Mouse (Mus musculus) T-cell, adult 2 months (primary cell): ENCODE measurements at regions not wholly inside any gene's neighbourhood (a gene's known extent, or its start where the extent isn't known, plus 50 kb on each side); places are given as distances from the start of the nearest gene placed in this dataset.

Source experiments
- DNase-seq: peaks from one replicate; pipeline ENCODE4 v3.0.0; 2022; ENCODE audit warnings: low spot score

DNA sequence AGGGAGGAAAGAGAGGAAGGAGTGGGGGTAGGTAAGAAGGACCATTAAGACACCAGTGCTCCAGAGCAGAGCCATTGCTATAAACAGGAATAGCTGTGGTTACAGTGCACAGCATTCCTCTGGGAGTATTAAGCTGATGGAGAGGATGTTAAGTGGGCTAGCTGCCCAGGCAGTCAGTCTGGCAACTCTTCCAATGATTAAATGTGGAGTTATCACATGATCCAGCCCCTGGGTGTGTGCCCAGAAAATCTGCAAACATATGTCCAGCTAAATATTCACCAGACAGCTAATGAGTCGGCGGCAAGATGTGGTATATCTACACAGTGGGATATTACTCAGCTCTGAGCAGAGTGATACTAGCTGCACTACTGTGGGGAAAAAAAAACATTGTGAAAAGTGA is 229.7 kb downstream of the Ankrd50 start:
- no peak for DNase-seq

DNA sequence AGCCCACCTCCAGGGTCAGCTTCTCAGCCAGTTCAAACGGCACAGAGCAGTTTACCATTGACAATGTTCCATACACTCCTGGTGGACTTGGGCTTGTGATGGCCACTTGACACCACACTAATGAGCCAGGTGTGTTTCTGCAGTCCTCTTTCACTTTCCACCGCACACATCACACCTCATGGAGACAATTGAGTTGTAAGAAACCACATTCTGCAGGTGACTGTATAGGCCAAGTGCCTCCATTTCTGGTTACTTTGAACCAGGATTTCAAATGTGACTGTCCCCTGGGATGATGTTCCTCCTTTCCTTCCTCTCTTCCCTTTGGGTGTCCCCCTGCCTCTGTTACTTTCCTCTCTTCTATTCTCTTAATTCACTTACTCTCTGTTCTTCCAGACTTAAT is 233.1 kb downstream of the Ankrd50 start:
- DNase-seq, result no peak

DNA sequence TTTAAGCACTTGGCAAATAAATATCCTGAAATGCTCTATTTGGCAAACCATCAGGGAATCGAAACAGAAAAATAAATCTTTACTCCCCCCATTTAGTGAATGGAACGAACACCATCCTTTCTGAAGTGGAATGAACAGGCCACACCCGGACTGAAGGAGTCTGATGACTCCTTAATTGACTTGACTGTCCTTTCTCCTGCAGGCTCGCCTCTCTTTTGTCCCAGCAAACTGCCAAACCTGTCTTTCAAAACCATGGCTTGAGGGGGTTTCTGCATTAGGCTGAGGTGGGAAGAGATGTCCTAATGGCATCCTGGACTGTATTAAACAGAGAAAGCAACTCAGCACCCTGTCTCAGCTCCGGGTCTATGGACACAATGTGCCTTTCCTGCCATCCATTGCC is 234.1 kb downstream of the Ankrd50 start:
- no peak for DNase-seq

DNA sequence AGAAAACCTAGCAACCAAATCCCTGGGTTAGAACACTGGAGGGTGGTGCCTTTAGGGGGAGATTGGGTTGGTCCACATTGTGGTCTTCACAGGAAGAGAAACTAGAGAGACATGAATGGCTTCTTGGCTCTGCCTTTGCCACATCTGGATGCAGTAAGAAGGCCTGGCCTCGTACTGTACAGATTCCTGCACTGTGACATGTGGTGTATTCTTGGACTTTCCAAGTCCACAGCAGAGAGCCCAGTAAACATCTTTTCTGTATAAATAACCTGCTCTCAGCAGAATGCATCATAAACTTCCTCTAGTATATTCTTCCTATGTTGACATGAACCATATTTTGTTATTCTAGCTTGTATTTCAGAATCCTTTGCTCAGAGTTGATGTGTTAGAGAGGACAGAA is 235.7 kb downstream of the Ankrd50 start:
- DNase-seq, result no peak

DNA sequence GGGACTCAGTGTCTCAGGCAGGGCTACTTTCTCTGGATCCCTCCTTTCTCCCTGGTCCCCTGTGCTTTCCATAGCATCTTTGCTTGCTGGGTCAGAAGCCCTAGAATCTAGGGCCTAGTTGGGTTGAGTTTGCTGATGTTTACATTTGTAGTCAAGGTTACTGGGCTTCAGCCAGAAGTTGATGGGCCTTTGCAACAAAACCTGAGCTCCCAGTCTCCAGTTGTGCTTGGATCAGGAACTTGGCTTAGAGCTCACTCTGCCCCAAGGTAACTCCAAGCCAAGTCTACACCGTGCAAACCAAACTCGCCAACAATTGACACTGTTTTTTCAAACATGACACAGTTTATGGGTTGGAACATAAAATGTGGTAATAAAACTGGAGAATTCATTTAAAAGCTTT is 238.2 kb downstream of the Ankrd50 start:
- no peak for DNase-seq

DNA sequence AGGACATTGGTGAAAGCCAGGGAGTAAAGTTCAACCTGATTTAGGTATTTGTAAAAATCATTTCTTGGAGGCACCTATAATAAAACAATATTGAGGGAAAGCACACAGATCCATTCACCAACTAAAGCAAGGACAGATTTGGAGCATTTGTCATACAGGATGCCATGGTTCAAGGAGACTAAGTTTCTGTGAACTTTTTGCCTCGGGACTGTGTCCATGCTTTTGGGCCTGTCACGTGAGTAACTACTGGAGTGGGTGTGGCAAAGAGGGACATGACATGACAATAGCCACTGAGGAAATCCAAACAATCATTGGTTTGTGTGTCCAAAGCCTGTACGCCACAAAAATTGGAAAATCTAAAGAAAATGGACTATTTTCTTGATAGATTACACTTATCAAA is 241.4 kb downstream of the Ankrd50 start:
- no peak for DNase-seq

DNA sequence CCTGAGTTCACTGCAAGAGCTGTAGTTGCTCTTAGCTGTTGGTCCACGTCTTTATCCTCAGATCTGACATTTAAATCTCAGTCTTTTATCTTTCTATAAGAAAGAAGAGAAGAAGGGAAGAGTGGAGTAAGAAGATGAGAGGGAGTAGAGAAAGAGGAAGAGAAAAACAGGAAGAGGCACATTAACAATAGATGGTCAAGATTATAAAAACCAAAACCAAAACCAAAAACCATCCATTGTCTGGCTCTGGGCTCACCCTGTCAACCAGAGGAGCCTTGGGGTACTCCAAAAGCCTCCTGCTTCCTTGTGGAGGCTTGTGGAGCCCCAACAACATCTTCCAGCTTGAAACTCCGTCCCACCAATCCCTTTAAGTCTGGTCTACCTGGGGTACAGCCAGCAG is 247.0 kb downstream of the Ankrd50 start:
- no peak for DNase-seq

DNA sequence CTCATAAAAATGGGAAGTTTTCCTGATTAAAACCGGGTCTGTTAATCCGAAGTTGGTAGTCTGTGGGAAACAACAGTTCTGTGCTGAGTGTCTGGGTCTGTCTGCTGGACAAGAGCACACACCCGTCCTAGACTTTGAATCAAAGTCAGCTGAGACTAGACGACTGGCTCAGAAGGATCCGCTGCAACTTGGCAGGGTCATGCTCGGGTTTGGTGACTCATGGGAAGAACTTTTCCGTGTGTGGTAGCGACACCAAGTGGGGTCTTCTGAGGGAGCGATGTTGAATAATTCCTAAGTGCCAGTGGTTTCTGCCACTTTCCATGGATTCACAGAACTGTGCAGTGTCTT is 248.9 kb downstream of the Ankrd50 start:
- no peak for DNase-seq

DNA sequence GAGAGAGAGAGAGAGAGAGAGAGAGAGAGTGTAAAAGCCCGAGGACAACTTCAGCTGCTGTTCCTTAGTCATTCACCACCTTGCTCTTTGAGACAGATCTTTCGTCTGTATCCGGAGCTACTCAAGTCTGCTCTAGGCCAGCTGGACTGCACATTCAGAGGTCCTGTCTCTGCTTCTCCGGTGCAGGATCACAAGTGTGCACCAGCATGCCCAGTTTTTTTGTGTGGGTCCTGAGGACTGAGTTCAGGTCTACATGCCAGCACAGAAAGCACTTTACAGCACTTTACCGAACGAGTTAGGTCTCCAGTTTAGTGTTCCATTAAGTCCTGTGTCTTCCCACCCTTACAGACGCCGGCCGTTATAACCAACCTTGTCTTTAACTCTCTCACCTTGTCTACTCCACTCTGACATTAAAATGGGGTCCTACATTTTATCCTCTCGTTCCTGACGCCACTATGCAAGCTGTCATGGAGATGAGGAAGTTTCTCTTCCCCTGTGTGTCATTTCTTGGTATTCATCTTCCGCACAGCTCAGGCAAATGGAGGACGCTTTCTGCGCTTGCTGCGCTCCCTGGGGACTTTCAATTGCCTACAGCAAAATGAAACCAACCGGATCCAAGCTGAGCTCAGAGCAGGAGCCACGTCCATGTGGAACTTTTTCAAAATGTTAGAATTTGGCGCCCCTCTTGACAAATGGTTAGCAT is 249.5 kb downstream of the Ankrd50 start:
- DNase-seq, result no peak

DNA sequence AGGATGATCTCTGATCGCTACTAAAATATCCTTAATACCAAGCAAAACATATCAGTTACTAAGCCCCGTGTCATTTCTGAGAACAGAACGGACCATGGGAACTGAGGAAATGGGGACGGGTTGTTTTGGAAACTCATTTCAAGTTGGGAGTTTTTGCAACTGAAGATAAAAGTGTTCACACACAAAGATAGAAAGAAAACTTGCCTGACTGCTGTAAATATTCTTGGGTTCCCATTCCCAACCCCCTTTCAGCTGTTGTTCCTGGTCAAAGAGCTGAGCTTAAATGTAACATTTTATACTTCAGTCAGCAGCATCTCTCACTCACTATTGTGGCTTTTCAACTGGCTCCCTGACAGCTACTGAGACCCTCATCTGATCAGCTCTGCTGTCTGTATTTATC is 250.1 kb downstream of the Ankrd50 start:
- no peak for DNase-seq

DNA sequence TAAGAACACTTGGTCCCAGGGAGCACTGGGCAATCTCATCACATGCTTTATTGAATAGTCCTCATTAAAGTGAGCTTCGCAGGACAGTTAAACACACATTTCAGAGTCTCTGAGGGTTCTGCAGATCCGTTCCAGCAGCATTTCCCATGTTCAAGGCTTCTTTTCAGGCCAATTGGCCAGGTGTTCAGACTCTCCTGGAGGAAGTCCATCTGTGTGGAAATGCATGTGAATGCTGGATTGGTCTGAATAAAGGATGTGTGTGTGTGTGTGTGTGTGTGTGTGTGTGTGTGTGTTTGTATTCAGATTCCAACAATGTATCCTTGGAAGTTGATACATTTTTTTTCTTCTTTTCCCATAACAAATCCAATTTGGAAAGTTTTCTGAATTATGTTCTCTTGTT is 250.6 kb downstream of the Ankrd50 start:
- no peak for DNase-seq

DNA sequence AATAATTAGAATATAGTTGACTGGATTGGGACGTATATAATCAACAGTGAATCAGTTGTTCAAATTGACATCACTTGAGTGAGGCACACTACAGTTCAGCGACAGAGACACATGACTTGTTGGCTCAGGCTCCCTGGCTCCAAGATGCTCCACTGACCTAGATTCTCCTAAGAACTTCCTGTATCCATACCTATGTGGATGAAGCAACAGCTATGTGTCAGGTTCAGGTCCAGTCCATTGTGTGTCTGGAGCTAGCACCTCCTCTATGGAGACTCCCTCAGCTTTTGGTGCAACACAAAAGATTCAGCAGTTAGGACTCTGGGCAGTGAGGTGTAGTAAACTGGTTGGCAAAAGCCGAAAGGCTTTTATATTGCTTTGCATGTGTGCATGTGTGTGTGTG is 251.6 kb downstream of the Ankrd50 start:
- no peak for DNase-seq

DNA sequence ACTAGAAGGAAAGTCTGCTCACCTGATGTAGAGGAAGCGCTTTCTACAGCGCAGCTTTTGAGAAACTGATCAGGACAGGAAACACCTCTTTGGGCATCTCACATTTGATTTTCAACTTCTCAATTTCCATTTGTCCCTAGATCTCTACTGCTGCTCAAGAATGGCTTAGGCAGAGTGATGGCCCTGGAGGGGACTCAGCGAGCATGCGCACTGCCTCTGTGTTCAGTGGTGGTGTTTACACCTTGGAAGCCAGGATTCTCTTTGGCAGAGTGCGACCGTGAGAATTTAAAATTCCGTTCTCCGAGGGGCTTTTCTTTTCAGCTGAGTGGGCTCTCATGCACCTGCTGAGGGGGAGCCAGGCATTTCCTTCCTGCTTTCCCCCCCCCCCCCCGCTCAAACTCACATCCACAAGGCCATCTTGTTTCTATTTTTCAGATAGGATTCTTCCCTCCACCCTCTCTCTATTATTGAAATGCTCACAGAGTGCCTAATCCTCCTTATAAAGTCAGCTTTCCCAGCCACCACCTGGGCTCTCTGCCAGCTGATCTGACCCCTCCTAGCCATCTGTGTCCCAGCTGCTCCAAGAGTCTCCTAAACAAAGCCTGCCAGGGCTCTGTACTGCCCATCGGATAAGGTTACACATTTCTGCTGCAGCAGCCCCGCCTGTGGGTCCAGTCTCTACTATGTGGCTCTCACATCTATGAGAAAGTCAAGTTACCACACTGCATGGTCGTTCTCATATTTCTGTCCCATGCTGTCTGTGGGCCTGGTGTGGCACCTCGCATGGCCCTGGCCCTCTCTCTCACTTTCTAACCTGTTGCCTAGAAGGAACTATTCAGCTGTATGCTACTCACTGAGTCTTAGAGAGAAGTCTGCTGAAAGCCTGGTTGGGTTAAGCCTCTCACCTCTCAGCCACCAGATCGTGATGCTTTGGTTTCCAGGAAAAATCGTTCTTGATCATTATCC is 252.2 kb downstream of the Ankrd50 start:
- no peak for DNase-seq

DNA sequence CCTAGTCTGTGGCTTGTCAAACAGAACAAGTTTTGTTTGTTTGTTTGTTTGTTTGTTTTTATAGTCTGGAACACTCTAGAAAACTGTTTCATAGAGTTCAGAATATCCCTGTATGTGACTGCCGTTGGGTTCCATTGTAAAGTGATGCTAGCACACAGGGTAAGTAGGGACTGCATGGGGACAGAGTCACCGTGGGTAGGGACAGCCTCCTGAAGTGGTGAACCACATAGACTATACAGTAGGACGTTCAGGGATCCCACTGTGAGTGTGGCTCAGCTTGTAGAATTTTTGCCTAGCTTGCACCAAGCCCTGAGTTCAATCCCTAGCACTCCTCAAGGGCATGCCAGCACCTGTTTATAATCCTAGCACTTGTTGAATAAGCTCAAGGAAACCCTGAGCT is 253.1 kb downstream of the Ankrd50 start:
- DNase-seq, result no peak

DNA sequence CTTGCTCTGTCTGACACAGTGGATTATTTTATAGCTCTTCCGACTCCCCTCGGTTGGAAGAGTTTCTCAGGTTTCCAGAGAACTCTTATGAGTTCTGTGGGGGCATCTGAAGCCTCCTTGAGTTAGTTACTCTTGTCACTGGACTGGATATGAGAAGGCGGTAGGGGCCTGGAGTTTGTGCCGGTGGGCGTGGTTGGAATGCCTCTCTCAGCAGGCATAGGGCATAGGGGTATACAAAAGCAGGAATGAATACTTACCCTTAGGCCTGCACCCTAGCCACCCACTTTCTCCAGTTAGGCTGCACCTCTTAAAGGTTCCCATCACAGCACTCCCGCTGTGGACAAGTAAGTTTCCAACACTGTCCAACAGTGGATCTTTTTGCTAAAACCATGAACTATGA is 253.8 kb downstream of the Ankrd50 start:
- DNase-seq, result no peak

DNA sequence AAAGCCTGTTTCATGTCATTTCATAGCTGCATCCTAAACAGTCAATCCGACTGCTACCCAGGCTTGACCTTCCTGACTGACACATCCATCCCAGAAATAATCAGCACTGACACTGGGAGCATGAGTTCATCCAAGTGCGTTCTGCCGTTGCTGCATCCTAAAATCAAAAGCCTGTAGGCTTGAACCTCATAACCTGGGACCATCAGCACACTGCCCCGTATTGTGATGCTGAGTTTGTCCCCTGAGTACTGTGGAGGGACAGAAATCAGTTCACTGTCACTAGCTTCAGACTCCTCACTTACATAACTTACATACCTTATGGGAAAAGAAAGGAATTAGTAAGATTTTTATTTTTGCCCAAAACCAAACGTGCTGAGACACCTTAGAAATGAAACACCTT is 255.0 kb downstream of the Ankrd50 start:
- no peak for DNase-seq

DNA sequence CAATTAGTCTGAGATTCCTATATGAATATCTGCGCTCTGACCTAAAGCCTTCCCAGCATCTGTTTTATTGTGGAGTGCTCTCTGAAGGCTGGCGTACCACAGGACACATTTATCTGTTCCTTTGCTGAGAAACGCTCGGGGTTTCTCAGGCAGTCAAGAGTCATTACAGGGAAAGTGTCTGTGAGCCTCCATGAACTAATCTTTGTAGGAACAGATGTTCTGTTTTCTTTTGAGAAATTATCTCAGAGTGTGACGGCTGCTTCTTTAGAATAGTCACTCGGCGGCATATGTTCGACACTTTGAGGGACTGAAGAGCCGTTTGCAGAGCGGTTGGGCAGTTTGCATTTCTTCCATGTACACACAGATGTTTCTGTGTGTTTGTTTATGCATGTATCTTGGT is 255.6 kb downstream of the Ankrd50 start:
- no peak for DNase-seq

DNA sequence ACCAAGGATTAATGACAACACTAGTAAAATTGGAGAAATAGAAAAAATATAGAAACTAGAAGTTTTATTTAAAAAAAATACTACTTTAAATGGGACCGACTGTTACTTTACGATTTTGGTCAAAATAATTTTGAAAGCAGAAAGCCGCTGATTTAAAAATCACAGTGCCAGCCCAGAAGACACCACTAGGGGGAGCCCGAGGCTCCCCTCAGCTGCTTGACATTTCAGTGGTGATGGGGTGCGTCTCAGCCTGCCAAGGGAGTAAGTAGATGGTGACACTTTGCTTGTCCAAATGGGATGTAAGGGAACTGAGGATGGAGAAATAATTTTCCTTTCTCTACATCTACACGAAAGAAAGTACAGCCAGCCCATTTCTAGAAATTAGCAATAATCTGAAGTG is 257.0 kb downstream of the Ankrd50 start:
- peak; percentile 56 for DNase-seq

DNA sequence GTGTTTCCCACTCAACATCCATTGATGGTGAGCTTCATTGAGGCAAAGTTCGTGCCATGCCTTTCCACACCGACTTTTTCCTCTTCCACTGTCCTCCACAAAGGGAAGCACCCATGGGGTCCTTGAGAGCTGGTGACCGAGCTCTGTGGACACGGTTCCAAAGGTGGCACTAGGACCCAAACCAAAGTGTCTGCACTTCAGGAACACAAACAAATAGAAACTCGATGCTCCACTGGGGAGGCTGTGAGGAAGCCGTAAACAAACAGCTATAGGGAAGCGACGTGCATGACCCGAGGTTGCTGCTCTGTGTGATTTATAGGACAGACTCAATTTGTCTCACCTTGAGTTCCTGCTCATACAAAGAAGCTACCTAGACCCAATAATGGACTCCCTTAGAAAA is 257.5 kb downstream of the Ankrd50 start:
- no peak for DNase-seq

DNA sequence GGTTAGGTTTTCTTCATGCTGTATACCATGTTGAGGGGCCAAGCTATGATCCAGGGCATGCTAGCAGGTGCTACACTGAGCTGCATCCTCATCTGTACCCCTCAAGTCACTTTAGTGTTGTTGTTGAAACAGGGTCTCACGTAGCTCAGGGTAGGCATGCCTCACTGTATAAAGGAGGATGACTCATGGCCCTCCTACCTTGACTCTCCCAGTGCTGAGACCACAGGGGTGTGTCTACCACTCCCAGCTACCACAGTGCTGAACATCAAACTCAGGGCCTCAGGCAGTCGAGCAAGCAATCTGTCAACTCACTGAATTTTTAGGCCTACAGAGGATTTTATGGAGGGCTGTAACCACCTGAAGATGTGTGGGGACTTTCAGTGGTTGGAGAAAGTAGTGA is 258.5 kb downstream of the Ankrd50 start:
- DNase-seq, result no peak

DNA sequence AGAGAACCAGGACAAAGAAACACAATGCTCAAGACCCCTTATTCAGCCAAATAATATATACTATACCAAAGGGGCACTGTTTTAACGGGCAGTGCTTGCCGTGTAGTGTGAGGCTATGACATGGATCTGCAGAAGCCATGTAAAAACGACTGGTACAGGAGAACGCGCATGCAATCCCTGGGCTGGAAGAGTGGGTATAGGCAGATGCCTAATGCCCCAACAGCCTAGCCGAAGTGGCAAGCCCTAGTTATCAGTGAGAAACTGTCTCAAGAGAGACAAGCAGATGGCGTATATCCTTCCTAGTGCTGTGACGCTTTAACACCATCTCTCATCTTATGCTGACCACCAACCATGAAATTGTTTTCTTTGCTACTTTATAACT is 262.8 kb downstream of the Ankrd50 start:
- DNase-seq, result no peak

DNA sequence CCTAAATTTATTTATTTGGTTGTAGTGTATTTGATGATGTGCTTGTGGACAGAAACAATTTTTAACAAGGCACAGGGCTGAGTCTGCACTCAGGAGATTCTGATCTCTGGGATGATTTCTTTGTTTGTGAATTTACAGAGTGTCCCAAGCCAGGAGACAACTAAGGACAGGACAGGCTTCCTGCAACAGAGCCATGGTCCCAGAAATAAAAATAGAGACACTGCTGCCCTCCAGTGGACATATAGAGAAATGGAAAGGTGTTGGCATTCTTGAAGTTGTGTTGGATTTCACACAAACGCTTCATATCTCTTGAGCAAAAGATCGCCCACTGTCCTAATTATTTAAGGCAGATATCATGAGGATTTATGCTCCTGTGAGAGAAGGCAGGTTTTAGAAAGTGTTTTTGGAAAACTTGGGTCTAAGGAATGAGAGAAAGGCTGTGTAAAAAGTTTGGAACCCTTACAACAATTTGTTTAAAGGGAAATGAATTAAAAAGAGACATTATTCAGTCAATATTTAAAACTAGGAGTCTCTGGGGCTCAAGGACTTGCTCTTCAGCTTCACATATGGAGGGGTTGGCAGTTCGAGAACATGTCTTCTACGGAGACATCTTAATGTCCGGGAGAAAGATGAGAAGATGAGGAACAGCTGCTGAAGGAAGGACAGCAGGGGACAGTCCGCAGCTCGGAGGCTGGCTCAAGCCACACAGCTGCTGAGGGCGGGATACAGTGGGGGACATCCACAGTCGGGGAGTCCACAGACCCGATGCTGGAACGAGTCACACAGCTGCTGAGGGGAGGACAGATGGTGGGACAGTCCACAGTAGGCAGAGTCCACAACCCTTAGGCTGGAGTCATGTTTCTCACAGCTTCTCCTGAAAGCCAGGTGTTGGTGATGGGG is 263.5 kb downstream of the Ankrd50 start:
- DNase-seq, result peak; percentile 34

DNA sequence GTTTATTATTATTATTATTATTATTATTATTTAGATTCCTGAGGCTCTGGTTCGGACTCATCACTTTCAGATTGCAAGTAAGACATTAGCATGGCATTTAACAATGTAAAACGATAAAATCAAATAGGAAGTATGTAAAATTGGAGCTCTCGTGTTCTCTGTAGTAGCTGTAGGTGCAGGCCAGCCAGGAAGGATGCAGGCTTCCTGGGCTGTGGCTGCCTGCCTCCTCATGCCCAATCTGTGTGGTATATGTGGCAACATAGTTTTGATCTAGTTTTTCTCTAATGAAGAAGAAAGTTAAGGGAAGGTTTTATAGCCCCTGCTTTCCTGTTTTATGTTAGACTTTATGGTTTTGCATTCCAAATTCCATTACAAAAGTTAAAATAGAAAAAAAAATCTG is 275.6 kb downstream of the Ankrd50 start:
- DNase-seq, result no peak
